Mouse (Mus musculus) right cerebral cortex, postnatal 10 days (tissue): ENCODE data around the gene Cfap61.
A peak's percentile ranks its signal among the peaks of the same experiment; 100 is the strongest.

ENCODE experiments used
- DNase-seq, 2 experiments: peaks; one replicate each; pipeline ENCODE4 v3.0.0; 2021; ENCODE audit warnings: low spot score in 2 of 2

Gene Cfap61

DNA sequence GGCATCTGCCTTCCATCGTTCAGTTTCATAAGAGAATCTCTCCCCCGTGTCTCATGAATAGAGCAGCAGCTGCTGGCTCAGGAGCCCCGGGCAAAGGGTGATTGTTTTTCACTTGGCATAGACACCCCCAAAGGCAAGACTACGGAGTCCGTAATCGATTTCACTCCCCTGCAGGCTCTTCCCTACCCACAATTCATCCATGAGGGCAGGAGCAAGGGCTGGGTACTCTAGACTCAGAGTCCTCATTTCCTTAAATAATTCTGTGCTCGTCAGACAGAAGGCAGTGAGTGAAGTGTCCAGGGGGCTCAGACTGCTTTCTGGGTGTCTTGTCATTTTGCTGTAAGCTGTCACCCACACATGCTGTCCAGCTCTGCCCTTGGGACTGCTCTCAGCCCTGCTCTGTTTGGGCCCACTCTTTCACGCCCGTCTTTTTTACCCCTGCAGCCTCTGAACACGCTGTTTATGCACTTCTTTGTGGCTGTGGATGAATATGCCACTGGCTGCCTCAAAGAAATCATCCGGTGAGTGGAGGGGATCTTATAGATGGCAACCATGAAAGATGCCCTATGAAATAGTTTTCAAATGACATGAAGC lies 15.0 kb downstream of the Cfap61 start:
- no peak for DNase-seq

GRCm38 (mm10) chr2:145950239-145950638 lies 15.7 kb downstream of the Cfap61 start:
- DNase-seq, result no peak

- DNase-seq, result no peak
Measured at GRCm38 (mm10) chr2:145952726-145953125, 18.1 kb downstream of the Cfap61 start.

DNA sequence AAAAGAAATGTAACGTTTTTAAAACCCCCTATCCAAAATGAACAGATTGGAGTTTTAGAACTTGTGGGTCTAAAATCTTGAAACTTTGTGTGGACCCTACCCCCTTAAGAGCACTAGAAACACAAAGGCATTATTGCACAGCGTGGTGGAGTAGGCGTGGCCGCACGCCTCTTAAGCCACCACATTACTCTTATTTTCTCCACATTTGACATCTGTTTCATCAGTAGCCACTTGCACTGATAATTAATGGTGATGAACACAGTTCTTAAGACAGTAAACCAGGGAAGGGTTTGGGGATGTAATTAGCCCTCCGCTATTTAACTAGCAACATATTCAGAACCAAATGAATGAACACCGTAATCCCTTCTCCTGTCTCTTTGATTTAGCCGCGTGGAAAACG lies 21.3 kb downstream of the Cfap61 start:
- no peak for DNase-seq

- DNase-seq, result no peak
Measured at GRCm38 (mm10) chr2:145956318-145956717, 21.7 kb downstream of the Cfap61 start.

DNA sequence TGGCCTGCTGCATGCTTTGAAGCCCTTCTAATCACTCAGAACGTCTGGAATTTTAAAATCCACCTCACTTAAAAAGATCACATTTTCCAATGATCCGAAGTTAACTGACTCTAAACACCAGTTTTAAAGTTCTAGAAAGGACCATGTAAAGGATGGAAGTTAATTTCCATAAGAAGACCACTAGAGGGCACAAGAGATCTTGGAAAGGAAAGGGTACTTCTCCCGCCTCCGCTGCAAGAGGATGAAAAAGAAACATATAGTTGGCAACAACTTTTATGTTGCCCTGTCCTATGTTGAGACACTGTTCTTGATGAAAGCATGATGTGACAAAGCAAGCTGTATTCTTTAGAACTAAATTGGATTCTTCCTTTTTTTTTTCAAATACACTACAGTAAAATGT lies 22.9 kb downstream of the Cfap61 start:
- DNase-seq, result no peak

DNA sequence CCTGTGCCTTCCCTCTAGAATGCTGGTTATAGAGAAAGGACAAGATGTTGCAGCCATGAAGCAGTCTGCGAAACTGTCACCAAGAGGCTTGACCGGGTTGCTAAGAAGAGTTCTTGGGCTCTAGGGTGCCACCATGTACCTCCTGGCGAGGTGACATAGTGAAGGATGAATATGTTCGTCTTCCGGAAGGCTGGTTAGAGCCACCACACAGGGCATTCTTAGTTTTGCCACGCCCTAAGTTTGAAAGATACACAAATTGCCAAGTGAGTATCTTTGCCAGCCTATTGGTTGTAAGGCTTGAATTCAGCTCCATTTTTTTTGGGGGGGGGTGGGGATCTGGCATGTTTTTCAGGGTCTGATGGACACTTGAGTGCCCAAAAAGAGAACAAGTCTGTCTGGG lies 23.5 kb downstream of the Cfap61 start:
- DNase-seq, result no peak

DNA sequence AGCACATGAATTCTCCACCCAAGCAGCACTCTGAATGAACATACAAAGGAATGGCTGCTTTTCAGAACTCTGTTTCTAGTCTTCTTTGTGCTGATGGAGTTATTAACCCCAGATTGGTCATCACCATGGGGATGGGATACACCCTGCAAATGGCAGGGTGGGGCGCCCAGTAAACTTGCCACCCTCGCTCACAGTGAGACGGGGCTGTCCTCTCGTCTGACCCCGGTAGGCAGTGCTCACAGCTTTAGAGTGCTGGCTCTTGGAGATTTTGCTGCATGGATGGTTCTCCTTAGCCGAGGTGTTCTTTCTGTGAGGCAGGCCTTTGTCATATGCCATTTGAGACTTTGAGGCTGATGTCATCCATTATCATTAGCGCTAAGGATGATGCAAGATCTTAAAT lies 24.0 kb downstream of the Cfap61 start:
- DNase-seq, result no peak

GRCm38 (mm10) chr2:145961861-145962260 lies 27.3 kb downstream of the Cfap61 start:
- DNase-seq, result no peak

- no peak for DNase-seq
Measured at GRCm38 (mm10) chr2:145970751-145971150, 36.2 kb downstream of the Cfap61 start.

GRCm38 (mm10) chr2:145971237-145972010 lies 36.8 kb downstream of the Cfap61 start:
- DNase-seq, result peak; percentile 43 to 61

DNA sequence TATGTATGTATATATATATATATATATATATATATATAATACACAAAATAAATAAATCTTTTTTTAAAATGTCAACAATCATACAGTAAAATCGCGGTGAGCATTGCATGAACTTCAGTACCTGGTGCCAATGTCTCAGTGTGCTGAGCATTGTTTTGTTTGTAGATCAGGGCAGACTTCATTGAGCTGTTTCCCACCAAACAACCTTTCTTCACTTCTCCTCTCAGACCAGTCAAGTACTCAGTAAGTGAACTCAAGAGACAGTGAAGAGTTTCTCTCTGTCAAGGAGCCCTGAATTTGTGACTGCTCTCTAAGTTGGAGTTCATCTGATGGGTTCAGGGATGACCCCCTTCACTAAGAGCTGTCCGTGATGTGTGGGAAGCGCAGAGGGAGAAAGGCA lies 38.0 kb downstream of the Cfap61 start:
- DNase-seq, result no peak

DNA sequence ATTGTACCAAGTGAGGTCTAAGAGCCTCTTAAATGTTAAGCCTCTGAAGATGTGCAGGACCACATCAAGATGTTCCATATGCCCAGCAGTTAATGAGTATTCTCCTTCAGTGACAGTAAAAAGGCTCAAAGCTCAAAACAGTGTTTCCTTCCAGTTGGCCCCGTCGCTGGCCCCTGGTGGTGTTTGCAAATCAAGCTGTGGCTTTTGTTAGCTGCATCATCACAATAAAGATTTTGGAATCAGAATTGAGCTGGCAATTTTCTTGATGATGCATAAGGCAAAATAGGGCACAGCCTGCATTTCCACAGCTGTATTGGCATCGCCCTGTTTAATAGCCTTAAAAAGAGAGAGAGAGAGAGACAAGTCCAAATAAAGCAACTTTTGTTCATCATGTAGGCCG lies 45.0 kb downstream of the Cfap61 start:
- DNase-seq, result no peak

DNA sequence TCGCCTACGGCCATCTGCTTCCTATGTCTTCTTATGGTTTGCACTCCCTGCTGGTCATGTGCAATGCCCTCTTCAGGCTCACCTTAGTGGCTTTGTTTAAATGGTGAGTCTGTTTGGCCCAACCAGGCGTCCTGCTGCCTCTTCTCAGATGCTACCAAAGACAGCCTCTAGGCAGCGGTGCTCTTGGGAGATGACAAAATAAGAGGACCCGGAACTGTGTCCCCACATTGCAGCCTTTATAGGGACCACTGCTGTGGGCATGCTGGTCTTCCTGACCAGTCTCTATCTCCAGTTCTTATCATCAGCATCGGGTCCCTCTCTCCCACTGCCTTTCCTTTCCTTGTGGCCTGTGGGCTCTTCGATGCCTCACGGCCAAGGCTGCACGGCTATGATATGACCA lies 46.3 kb downstream of the Cfap61 start:
- no peak for DNase-seq

GRCm38 (mm10) chr2:145981699-145982112 lies 47.1 kb downstream of the Cfap61 start:
- no peak for DNase-seq

DNA sequence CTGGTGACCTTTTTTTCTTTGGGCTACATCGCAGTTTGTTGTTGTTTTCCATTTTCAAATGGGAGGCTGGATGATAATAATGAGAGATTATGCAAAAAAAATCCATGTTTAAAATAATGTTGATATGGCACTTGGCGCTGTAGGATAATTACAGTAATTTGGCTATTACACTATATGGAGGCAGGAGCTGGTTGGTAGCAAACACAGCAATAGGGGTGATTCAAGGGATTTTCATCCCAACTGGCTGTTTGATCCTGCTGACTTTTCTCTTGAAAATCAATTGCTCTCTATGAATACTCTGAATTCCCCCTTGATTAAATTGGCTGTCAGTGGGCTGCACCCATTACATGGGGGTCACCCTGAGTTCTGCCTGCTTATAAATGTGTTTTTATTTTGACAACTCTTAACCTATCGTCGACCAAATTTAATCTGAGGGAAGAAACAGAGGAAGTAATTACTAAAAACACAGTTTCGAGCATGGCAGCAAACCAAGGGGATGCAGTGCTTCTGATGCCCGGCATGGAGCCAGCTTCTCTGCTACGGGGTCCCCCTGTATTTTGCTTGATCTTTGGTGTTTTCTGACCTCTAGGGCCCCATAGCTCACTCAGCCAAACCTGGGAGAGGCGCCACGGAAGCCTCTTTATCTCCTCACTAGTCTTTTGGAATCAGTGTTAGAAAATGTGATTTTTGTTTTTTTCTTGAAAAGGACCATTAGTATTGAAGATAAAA lies 47.9 kb downstream of the Cfap61 start:
- no peak for DNase-seq

- DNase-seq, result no peak
Measured at GRCm38 (mm10) chr2:145987757-145988156, 53.2 kb downstream of the Cfap61 start.

DNA sequence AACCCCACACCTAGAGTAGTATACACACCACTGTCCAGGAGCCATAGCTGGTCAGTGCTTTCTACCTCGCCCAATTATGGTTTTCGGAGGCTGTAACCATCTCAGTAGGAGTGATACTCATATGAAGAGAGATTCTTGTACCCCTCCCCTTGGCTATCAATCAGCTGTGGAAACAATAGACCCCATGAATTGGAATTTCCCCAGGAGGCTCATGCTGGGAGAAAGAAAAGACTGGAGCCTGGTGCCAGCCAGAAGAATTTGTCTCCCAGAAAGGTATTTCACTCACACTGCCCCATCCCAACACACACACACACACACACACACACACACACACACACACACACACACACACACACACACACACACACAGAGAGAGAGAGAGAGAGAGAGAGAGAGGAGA lies 55.9 kb downstream of the Cfap61 start:
- DNase-seq, result no peak

DNA sequence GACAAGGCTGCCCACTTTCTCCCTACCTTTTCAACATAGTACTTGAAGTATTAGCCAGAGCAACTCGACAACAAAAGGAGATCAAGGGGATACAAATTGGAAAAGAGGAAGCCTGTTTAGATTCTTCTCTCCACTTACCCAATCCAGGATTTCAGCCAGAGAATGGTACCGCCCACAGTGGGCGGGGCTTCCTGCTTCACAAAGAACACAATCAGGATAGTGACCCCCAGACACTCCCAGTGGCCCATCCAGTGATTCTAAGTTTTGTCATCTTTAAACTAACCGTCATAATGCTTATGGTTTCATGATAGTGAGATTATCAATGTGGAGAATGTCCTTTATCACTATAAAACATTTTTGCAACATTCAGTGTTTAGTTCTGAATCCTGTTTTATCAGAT lies 61.9 kb downstream of the Cfap61 start:
- DNase-seq, result no peak

GRCm38 (mm10) chr2:145997956-145998525 lies 63.5 kb downstream of the Cfap61 start:
- DNase-seq, result no peak

DNA sequence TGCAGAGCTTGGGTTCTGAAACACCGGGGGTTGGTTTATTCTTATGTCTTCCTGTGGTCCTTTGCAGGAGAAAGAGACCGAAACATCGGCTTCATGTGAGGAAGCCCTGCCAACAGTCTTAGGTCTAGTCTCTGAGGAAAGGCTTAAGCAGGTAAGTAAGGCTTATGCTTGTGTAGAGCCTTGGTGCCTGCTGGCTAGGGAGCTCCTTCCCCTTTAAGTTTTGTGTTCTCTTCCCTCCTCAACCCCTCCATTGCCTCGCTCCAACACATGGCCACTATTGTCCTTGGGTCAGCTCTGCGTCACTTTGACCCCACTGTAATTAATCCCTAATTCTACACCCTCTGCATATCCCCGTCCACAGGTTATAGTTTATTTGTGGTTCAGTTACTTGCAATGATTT lies 74.2 kb downstream of the Cfap61 start:
- DNase-seq, result no peak

DNA sequence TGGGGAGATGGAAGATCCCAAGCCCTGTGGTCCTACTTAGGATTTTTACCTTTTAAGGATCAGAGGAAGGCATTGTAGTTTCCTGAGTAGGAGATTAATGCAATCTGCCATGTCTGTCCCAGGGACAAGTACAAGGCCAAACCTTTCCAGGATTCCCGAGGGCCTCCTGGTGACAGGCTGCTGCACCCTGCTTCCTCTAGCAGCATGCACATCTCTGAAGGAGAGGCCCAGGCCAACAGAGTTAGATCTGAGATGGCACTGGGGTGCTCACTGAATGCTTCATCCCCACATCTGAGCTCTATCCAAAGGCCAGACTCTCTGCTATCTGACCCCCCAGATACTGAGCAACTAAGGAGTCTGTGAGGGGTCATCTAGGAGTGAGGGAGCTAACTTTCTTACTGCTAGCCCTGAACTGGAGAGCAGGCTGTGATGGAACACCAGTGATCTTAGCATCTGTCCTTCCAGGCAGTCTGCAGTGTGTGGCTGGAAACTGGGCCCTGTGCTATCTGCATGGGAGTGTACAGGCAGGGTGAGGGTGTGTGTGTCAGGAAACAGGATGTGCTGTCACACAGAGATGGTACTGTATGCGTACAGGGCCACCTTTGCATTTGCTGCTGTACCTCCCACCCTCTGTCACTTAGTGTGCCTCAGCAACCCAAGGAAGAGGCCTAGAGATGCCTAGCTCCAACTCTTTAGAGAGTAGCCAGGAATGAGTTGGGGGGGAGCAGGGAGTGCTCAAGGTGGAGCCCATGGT lies 75.2 kb downstream of the Cfap61 start:
- DNase-seq, result no peak
